Mouse (Mus musculus) left cerebral cortex, adult 2 months (tissue): Measurements from ENCODE around the gene Tysnd1. TPM values are rescaled to one million over a fixed set of nuclear protein-coding genes. Genes with fewer than 3 reads are reported as not detected.

Experiments
- DNase-seq, 2 experiments: peaks; one replicate each; pipeline ENCODE4 v3.0.0; 2021 to 2022; ENCODE audit warnings: low spot score in 2 of 2, mixed read lengths in 1 of 2; ENCODE audit errors: extremely low spot score in 1 of 2
- H3K27ac ChIP-seq: fragments of 200-600 bp; 2 replicates; pipeline ENCODE4 v1.8.1; 2022
- H3K4me3 ChIP-seq: fragments of 200-600 bp; 2 replicates; pipeline ENCODE4 v1.8.1; 2022
- CTCF ChIP-seq: fragments of 200-600 bp; IDR thresholded peaks from 2 replicates; pipeline ENCODE4 v1.8.1; 2022; ENCODE audit warnings: antibody characterized with exemption, mild to moderate bottlenecking, moderate library complexity
- intact Hi-C: fragments of 180-260 bp; cut with DNase I; formaldehyde crosslinking; loops from one replicate; pipeline ENCODE4 v1.15.1; 2025
- total RNA-seq, 2 experiments: library from RNA; stranded (reverse); gene quantifications; 2 replicates each; pipeline ENCODE4 v1.2.3; 2021

The Tysnd1 gene
- total RNA-seq, 2 experiments from 2014 or later, result 22.7 to 23.3 TPM

GRCm38 (mm10) chr10:61661887-61662286 is 33.4 kb upstream of the Tysnd1 start:
- Histone ChIP-seq H3K27ac (no peak overlapping the region), H3K4me3 (no peak overlapping the region)
- no peak for TF ChIP-seq CTCF
- no peak for DNase-seq
- intact Hi-C loops, result no loop called here

- TF ChIP-seq CTCF, result no peak
- intact Hi-C loops, result no loop called here
- Histone ChIP-seq H3K4me3 (no peak overlapping the region), H3K27ac (no peak overlapping the region)
- DNase-seq, result peak in 1 of 2 experiments; percentile 24
These were observed 32.8 kb upstream of the Tysnd1 start for GRCm38 (mm10) chr10:61662391-61662988.

- DNase-seq, result no peak
- intact Hi-C loops, result no loop called here
- Histone ChIP-seq H3K27ac (no peak overlapping the region), H3K4me3 (no peak overlapping the region)
- no peak for TF ChIP-seq CTCF
These were observed 30.2 kb upstream of the Tysnd1 start for GRCm38 (mm10) chr10:61665111-61665510.

GRCm38 (mm10) chr10:61665651-61666050 is 29.7 kb upstream of the Tysnd1 start:
- no peak for DNase-seq
- intact Hi-C loops, result no loop called here
- Histone ChIP-seq H3K4me3 (no peak overlapping the region), H3K27ac (no peak overlapping the region)
- no peak for TF ChIP-seq CTCF

GRCm38 (mm10) chr10:61669289-61669688 is 26.0 kb upstream of the Tysnd1 start:
- H3K27ac ChIP-seq, result no peak overlapping the region
- intact Hi-C loops, result no loop called here
- DNase-seq, result no peak
- no peak for TF ChIP-seq CTCF
- H3K4me3 ChIP-seq, result no peak overlapping the region

- no peak for DNase-seq
- no peak for TF ChIP-seq CTCF
- Histone ChIP-seq H3K27ac (no peak overlapping the region), H3K4me3 (no peak overlapping the region)
- intact Hi-C loops, result no loop called here
These were observed 25.4 kb upstream of the Tysnd1 start for GRCm38 (mm10) chr10:61669896-61670295.

- intact Hi-C loops, result no loop called here
- H3K27ac ChIP-seq, result no peak overlapping the region
- no peak for DNase-seq
- peak; percentile 40 for TF ChIP-seq CTCF
- H3K4me3 ChIP-seq, result no peak overlapping the region
These were observed 24.6 kb upstream of the Tysnd1 start for GRCm38 (mm10) chr10:61670758-61671157.

- intact Hi-C loops, result no loop called here
- H3K27ac ChIP-seq, result no peak overlapping the region
- DNase-seq, result no peak
- no peak overlapping the region for H3K4me3 ChIP-seq
- no peak for TF ChIP-seq CTCF
These were observed 19.4 kb upstream of the Tysnd1 start for GRCm38 (mm10) chr10:61675935-61676334.

- intact Hi-C loops, result no loop called here
- peak overlapping the region; percentile 82 for H3K4me3 ChIP-seq
- no peak for TF ChIP-seq CTCF
- no peak for DNase-seq
- peak overlapping the region; percentile 92 for H3K27ac ChIP-seq
These were observed 15.8 kb upstream of the Tysnd1 start for GRCm38 (mm10) chr10:61679545-61679944.

- Histone ChIP-seq H3K4me3 (peak within 1 kb of the TSS; percentile 82), H3K27ac (peak within 1 kb of the TSS; percentile 92)
- peak; percentile 98 to 99 for DNase-seq
- no peak for TF ChIP-seq CTCF
- intact Hi-C loops, result loop anchor here (1.0 kb wide), 1 partner anchor 15 kb away; the partner anchor contains the start of gene Tysnd1
These were observed 15.1 kb upstream of the Tysnd1 start, which contains the start of gene Sar1a for GRCm38 (mm10) chr10:61680015-61680913. Sar1a (plus strand) TSS chr10:61680299.

GRCm38 (mm10) chr10:61689405-61689804 is 5.9 kb upstream of the Tysnd1 start:
- no peak overlapping the region for H3K27ac ChIP-seq
- no peak for DNase-seq
- intact Hi-C loops, result no loop called here
- no peak for TF ChIP-seq CTCF
- no peak overlapping the region for H3K4me3 ChIP-seq

GRCm38 (mm10) chr10:61693563-61693962 is 1.8 kb upstream of the Tysnd1 start:
- DNase-seq, result no peak
- no peak overlapping the region for H3K4me3 ChIP-seq
- H3K27ac ChIP-seq, result no peak overlapping the region
- no peak for TF ChIP-seq CTCF
- intact Hi-C loops, result no loop called here
